In genomic region chr3:152979481-152980092, GRCm38 (mm10) we compare ENCODE assay signal across 11 mouse cellular contexts. TPM values are rescaled to one million over a fixed set of nuclear protein-coding genes. Genes with fewer than 3 reads are reported as not detected.
DNase-seq lines count a peak whose midpoint lies in the region; ATAC-seq lines count a peak whose summit lies in the region.
"Had no signal": no experiment of that assay in that cellular context is flagged by ENCODE, and none has a peak within 500 bp of the region (broad histone marks: within the 10 kb centered on the region; RNA-seq: fewer than 3 reads in every experiment).

No protein-coding gene starts in this region.

- peaks cover 46% of the 10 kb centered on the region for H3K4me1 ChIP-seq in hindbrain, embryonic 13.5 days (replicated peaks)
- H3K4me1 ChIP-seq in hindbrain, embryonic 10.5 days (replicated peaks) = peaks cover 28% of the 10 kb centered on the region
- H3K4me1 ChIP-seq in hindbrain, embryonic 16.5 days (ENCODE audit: control insufficient read depth, insufficient read depth, low read depth, low read length) = peaks cover 16% of the 10 kb centered on the region
- H3K4me1 ChIP-seq in megakaryocyte, embryonic 14.5 days = peaks cover 31% of the 10 kb centered on the region

- H3K27me3 ChIP-seq in hindbrain, embryonic 13.5 days = peaks cover 18% of the 10 kb centered on the region
- H3K27me3 ChIP-seq in hindbrain, embryonic 10.5 days (ENCODE audit: insufficient read depth, poor library complexity, severe bottlenecking) = peaks cover 47% of the 10 kb centered on the region
- H3K27me3 ChIP-seq in hindbrain, embryonic 16.5 days (replicated peaks; ENCODE audit: control insufficient read depth, insufficient read depth, low read length) = no peaks in the 10 kb centered on the region
- H3K27me3 ChIP-seq in megakaryocyte, embryonic 14.5 days (replicated peaks) = peaks cover 67% of the 10 kb centered on the region

- no peak for DNase-seq in hindbrain, embryonic 10.5 days (ENCODE audit: low spot score)
- DNase-seq in c-Kit-positive CD71-negative TER-119-negative erythroid progenitor cells, embryonic 14.5 days (ENCODE audit: low read depth) = peak; percentile 50
- DNase-seq in testis, postnatal 10 days (ENCODE audit: low spot score) = no peak
- no peak for DNase-seq in frontal cortex, adult 2 months (ENCODE audit: extremely low spot score in 1 of 2, low spot score in 1 of 2)
- DNase-seq in layer of hippocampus, postnatal 25 days (ENCODE audit: extremely low spot score in 1 of 2, low spot score in 1 of 2) = no peak
- DNase-seq: right cerebral cortex, postnatal 25 days; thymus, adult 2 months had no signal

- H3K9ac ChIP-seq in hindbrain, embryonic 13.5 days = peak overlapping the region; percentile 55
- peak overlapping the region; percentile 5; the same call in 1 of the 2 replicates for H3K9ac ChIP-seq in hindbrain, embryonic 16.5 days (ENCODE audit: low read depth, low read length)

- peak overlapping the region; percentile 94 for H3K4me2 ChIP-seq in hindbrain, embryonic 13.5 days
- H3K4me2 ChIP-seq in hindbrain, embryonic 16.5 days (ENCODE audit: low read length) = peak overlapping the region; percentile 87

- H3K9me3 ChIP-seq in hindbrain, embryonic 13.5 days = no peaks in the 10 kb centered on the region
- no peaks in the 10 kb centered on the region for H3K9me3 ChIP-seq in hindbrain, embryonic 10.5 days
- H3K9me3 ChIP-seq in hindbrain, embryonic 16.5 days (ENCODE audit: control insufficient read depth, low read length) = no peaks in the 10 kb centered on the region
- no peaks in the 10 kb centered on the region for H3K9me3 ChIP-seq in megakaryocyte, embryonic 14.5 days
- H3K9me3 ChIP-seq: limb, embryonic 10.5 days had no signal

- no peak overlapping the region for H3K27ac ChIP-seq in hindbrain, embryonic 13.5 days
- H3K27ac ChIP-seq in hindbrain, embryonic 10.5 days = no peak overlapping the region
- H3K27ac ChIP-seq in hindbrain, embryonic 16.5 days (ENCODE audit: low read depth, low read length) = no peak overlapping the region
- H3K27ac ChIP-seq: limb, embryonic 10.5 days had no signal

- no peak for ATAC-seq in hindbrain, embryonic 13.5 days (ENCODE audit: low FRiP score)
- no peak for ATAC-seq in hindbrain, embryonic 16.5 days

- WGBS in hindbrain, embryonic 13.5 days = 73% methylated on average over 11 of the region's 11 CpGs
- WGBS in hindbrain, embryonic 10.5 days = 73% methylated on average over 11 of the region's 11 CpGs
- 71% methylated on average over 11 of the region's 11 CpGs for WGBS in hindbrain, embryonic 16.5 days

- H3K36me3 ChIP-seq in hindbrain, embryonic 13.5 days = no peaks in the 10 kb centered on the region
- H3K36me3 ChIP-seq in hindbrain, embryonic 10.5 days = no peaks in the 10 kb centered on the region
- no peaks in the 10 kb centered on the region for H3K36me3 ChIP-seq in hindbrain, embryonic 16.5 days (ENCODE audit: control insufficient read depth, insufficient read depth, low read length)
- no peaks in the 10 kb centered on the region for H3K36me3 ChIP-seq in megakaryocyte, embryonic 14.5 days (replicated peaks; ENCODE audit: low read length)
- H3K36me3 ChIP-seq: limb, embryonic 10.5 days had no signal

- peak overlapping the region; percentile 63 for H3K4me3 ChIP-seq in hindbrain, embryonic 13.5 days
- H3K4me3 ChIP-seq in hindbrain, embryonic 10.5 days = no peak overlapping the region
- peak overlapping the region; percentile 19 for H3K4me3 ChIP-seq in hindbrain, embryonic 16.5 days (ENCODE audit: low read length)
- peak overlapping the region; percentile 48 for H3K4me3 ChIP-seq in megakaryocyte, embryonic 14.5 days (replicated peaks)

RNA-seq across cellular contexts. Expression of gene St6galnac5, which starts 2.5 kb away (rescaled TPM):
- 18.6 and 19.5 TPM in 2 replicates for polyA plus RNA-seq in hindbrain, embryonic 13.5 days (2015; fragmentation: Nextera tagmentation; extraction: Ambion mirVana)
- 2.4 and 3.9 TPM in 2 replicates for polyA plus RNA-seq in hindbrain, embryonic 10.5 days (2016; fragmentation: Nextera tagmentation; extraction: Ambion mirVana)
- polyA plus RNA-seq in hindbrain, embryonic 16.5 days (2015; fragmentation: Nextera tagmentation; extraction: Ambion mirVana) = 20.1 and 21.1 TPM in 2 replicates
- 0.03 TPM in 1 of 2 replicates, not detected in the other for polyA plus RNA-seq in megakaryocyte, embryonic 14.5 days (2012; ENCODE audit: insufficient read depth, low replicate concordance)
- polyA plus RNA-seq in frontal cortex, adult 2 months (2012; rRNA removed) = 26.9 and 37.7 TPM in 2 replicates
- total RNA-seq in layer of hippocampus, postnatal 25 days (2021) = 100 to 1,000 TPM; 116 to 147 TPM
